Mouse (Mus musculus): Measurements from ENCODE around the gene Cbr1. TPM values are rescaled to one million over a fixed set of nuclear protein-coding genes. Genes with fewer than 3 reads are reported as not detected.

Gene Cbr1
- total and polyA plus RNA-seq, 3 experiments: 1.1 to 8.9 (median 1.7) TPM

DNA sequence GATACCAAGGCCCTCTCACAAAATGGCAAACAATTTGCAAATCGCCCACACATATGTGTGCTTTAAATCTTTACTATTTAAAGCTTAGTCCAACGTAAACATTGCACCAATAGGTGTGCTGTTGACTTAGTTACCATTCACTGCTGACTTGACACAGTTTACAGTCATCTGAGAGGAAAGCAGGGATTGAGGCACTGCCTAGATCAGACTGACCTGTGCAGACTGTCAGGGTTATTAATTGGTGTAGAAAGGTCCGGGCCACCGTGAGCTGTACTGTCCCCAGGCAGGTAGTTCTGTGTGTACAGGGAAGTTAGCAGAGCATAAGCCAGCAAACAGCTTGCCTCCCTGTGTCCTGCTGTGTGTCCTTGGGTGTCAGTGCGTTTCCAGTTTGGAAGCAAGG lies 30.1 kb upstream of the Cbr1 start:
- Histone ChIP-seq H3K9me3 (replicated peaks; ENCODE audit: low read length) (no peaks in the 10 kb centered on the region), H3K4me3 (replicated peaks in 1 of 3; ENCODE audit: low read depth in 2 of 3, low read length in 2 of 3, poor library complexity in 1 of 3) (no peak overlapping the region), H3K27me3 (replicated peaks) (no peaks in the 10 kb centered on the region), H3K79me2 (replicated peaks; ENCODE audit: control insufficient read depth, extremely low read depth, insufficient read depth, poor library complexity, severe bottlenecking) (no peaks in the 10 kb centered on the region), H3K9ac (ENCODE audit: insufficient read depth, low read depth) (no peak overlapping the region), H3K27ac (ENCODE audit: insufficient read depth, low read depth) (no peak overlapping the region), H3K4me2 (ENCODE audit: insufficient read depth, low read depth, poor library complexity, severe bottlenecking) (no peak overlapping the region), H3K36me3 (replicated peaks in 1 of 2; ENCODE audit: control insufficient read depth in 1 of 2, insufficient read depth in 1 of 2, low read length in 1 of 2) (peaks cover 0 to 3% of the 10 kb centered on the region in 2 experiments), H3K4me1 (ENCODE audit: control insufficient read depth in 1 of 2, insufficient read depth in 2 of 2) (peaks cover 21 to 25% of the 10 kb centered on the region in 2 experiments)
- no peak for DNase-seq (ENCODE audit: extremely low read depth)
- in situ Hi-C loops (cut with MboI; ENCODE audit: low pct_ligation_motif_present, low pct_unique_long_range_greater_than_20kb, low sequenced_read_pairs) (no loop called here), dilution Hi-C loops (cut with MboI; ENCODE audit: extremely low pct_ligation_motif_present, extremely low pct_unique_long_range_greater_than_20kb, low sequenced_read_pairs) (no loop called here)
- TF ChIP-seq ZC3H11A (IDR thresholded peaks at IDR 0.05; ENCODE audit: low read depth, low read length) (no peak), CTCF (conservative IDR thresholded peaks at IDR 0.05 in 1 of 2, IDR thresholded peaks at IDR 0.05 in 1 of 2; ENCODE audit: low read depth in 2 of 2, low read length in 2 of 2) (no peak)

DNA sequence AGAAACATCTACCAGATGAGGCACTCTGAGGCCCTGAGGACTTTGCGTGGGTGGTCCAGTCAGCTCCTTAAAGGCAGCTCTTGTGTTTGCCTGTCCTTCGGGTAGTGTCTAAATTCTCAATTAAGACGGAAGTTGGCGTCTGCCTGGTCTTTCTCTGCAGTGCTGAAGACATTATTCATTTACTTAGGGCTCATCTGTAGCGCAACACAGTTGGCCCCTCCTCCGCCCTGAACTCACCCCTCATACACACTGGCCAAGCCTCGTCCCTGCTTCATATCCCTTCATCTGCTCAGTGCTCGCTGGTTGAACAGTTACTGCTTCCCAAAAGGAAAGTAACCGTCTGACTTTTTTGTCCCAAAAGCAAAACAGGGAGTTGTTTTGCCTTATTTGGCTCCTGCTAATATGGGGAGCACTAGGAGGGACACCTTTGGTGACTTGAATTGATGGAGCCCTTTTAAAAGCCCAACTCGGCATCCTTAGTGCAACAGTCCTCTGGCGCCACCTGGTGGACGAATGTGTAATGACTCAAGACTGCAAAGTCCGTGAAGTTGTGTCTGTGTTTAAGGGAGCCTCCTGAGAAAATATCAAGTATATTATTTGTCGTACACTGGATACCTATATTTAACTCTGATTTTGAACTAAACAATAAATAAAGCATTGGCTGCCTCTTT lies 29.1 kb upstream of the Cbr1 start:
- dilution Hi-C loops (cut with MboI; ENCODE audit: extremely low pct_ligation_motif_present, extremely low pct_unique_long_range_greater_than_20kb, low sequenced_read_pairs): no loop called here
- H3K9ac ChIP-seq (ENCODE audit: insufficient read depth, low read depth): no peak overlapping the region
- TF ChIP-seq RAD21 (IDR thresholded peaks at IDR 0.05; ENCODE audit: low read depth, low read length) (peak; percentile 97), MYC (IDR thresholded peaks at IDR 0.05; ENCODE audit: low read depth, low read length) (no peak), E2F4 (IDR thresholded peaks at IDR 0.05; ENCODE audit: insufficient replicate concordance, low read depth, low read length) (no peak), CHD2 (IDR thresholded peaks at IDR 0.05; ENCODE audit: low read length) (no peak), CTCF (conservative IDR thresholded peaks at IDR 0.05 in 1 of 2, IDR thresholded peaks at IDR 0.05 in 1 of 2; ENCODE audit: low read depth in 2 of 2, low read length in 2 of 2) (peak; percentile 95 to 99), KAT2A (IDR thresholded peaks at IDR 0.05; ENCODE audit: insufficient replicate concordance, low read length) (no peak), MAFK (IDR thresholded peaks at IDR 0.05; ENCODE audit: insufficient replicate concordance, low read length) (peak; percentile 15; the same call in 1 of the 2 replicates), PAX5 (IDR thresholded peaks at IDR 0.05; ENCODE audit: low read length) (no peak), SMC3 (IDR thresholded peaks at IDR 0.05; ENCODE audit: low read depth, low read length) (peak; percentile 85)
- no peak overlapping the region for H3K27ac ChIP-seq (ENCODE audit: insufficient read depth, low read depth)
- no peaks in the 10 kb centered on the region for H3K79me2 ChIP-seq (replicated peaks; ENCODE audit: control insufficient read depth, extremely low read depth, insufficient read depth, poor library complexity, severe bottlenecking)
- in situ Hi-C loops (cut with MboI; ENCODE audit: low pct_ligation_motif_present, low pct_unique_long_range_greater_than_20kb, low sequenced_read_pairs): no loop called here
- H3K9me3 ChIP-seq (replicated peaks; ENCODE audit: low read length): no peaks in the 10 kb centered on the region
- H3K27me3 ChIP-seq (replicated peaks): no peaks in the 10 kb centered on the region
- H3K4me2 ChIP-seq (ENCODE audit: insufficient read depth, low read depth, poor library complexity, severe bottlenecking): no peak overlapping the region; the same call in 1 of the 2 replicates
- no peak overlapping the region for H3K4me3 ChIP-seq (replicated peaks in 1 of 3; ENCODE audit: low read depth in 2 of 3, low read length in 2 of 3, poor library complexity in 1 of 3)
- DNase-seq (ENCODE audit: extremely low read depth): peak; percentile 86
- H3K4me1 ChIP-seq (ENCODE audit: control insufficient read depth in 1 of 2, insufficient read depth in 2 of 2): peaks cover 25 to 28% of the 10 kb centered on the region in 2 experiments
- H3K36me3 ChIP-seq (replicated peaks in 1 of 2; ENCODE audit: control insufficient read depth in 1 of 2, insufficient read depth in 1 of 2, low read length in 1 of 2): peaks cover 0 to 6% of the 10 kb centered on the region in 2 experiments

DNA sequence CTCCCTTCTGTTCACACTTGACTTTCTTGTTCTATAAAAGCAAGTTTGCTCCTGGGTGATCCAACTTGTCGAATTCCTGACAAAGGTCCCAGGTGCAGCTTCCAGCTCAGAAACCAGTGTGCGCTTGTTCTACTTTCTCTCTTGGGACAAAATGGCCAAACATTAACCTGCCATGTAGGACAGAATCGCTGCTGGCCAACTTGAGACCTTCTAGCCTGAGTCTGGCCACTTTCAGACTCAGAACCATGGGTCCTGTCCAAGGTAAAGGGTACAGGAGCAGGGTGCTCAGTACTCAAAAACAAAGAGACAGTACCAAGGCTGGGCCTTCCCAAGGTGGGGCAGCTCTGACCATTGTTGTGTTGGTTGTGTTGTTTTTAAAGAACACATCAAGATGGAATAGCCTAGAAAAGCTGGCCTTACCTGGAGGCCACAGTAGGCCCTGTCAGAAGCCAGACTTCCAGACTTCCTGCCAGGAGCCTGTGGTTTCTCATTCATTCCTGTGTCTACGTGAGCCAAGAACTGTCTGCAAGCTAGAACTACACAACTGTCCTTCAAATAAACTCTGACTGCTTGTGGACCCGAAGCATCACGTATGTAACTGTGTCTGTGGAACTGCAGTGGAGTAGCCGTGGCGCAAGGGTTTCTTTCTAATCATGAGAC lies 27.2 kb upstream of the Cbr1 start:
- peaks cover 24 to 28% of the 10 kb centered on the region in 2 experiments for H3K4me1 ChIP-seq (ENCODE audit: control insufficient read depth in 1 of 2, insufficient read depth in 2 of 2)
- dilution Hi-C loops (cut with MboI; ENCODE audit: extremely low pct_ligation_motif_present, extremely low pct_unique_long_range_greater_than_20kb, low sequenced_read_pairs) (no loop called here), in situ Hi-C loops (cut with MboI; ENCODE audit: low pct_ligation_motif_present, low pct_unique_long_range_greater_than_20kb, low sequenced_read_pairs) (no loop called here)
- H3K36me3 ChIP-seq (replicated peaks in 1 of 2; ENCODE audit: control insufficient read depth in 1 of 2, insufficient read depth in 1 of 2, low read length in 1 of 2): peaks cover 0 to 8% of the 10 kb centered on the region in 2 experiments
- no peaks in the 10 kb centered on the region for H3K27me3 ChIP-seq (replicated peaks)
- H3K9ac ChIP-seq (ENCODE audit: insufficient read depth, low read depth): no peak overlapping the region
- H3K27ac ChIP-seq (ENCODE audit: insufficient read depth, low read depth): no peak overlapping the region
- no peak for DNase-seq (ENCODE audit: extremely low read depth)
- no peak overlapping the region for H3K4me3 ChIP-seq (replicated peaks in 1 of 3; ENCODE audit: low read depth in 2 of 3, low read length in 2 of 3, poor library complexity in 1 of 3)
- no peak overlapping the region for H3K4me2 ChIP-seq (ENCODE audit: insufficient read depth, low read depth, poor library complexity, severe bottlenecking)
- no peaks in the 10 kb centered on the region for H3K9me3 ChIP-seq (replicated peaks; ENCODE audit: low read length)
- H3K79me2 ChIP-seq (replicated peaks; ENCODE audit: control insufficient read depth, extremely low read depth, insufficient read depth, poor library complexity, severe bottlenecking): no peaks in the 10 kb centered on the region
- no peak for TF ChIP-seq E2F4 (IDR thresholded peaks at IDR 0.05; ENCODE audit: insufficient replicate concordance, low read depth, low read length)
- no peak for TF ChIP-seq NELFE (IDR thresholded peaks at IDR 0.05; ENCODE audit: low read depth, low read length)
- no peak for TF ChIP-seq RCOR1 (conservative IDR thresholded peaks at IDR 0.05; ENCODE audit: low read depth, low read length)
- no peak for TF ChIP-seq POLR2A (IDR thresholded peaks at IDR 0.05; ENCODE audit: low read depth, low read length)
- TF ChIP-seq MEF2A (IDR thresholded peaks at IDR 0.05; ENCODE audit: borderline replicate concordance, low read depth, low read length): no peak
- TF ChIP-seq USF1 (IDR thresholded peaks at IDR 0.05; ENCODE audit: low read depth, low read length): no peak
- no peak for TF ChIP-seq BHLHE40 (IDR thresholded peaks at IDR 0.05; ENCODE audit: low read depth, low read length)
- TF ChIP-seq MAFK (IDR thresholded peaks at IDR 0.05; ENCODE audit: insufficient replicate concordance, low read length): no peak
- TF ChIP-seq CHD2 (IDR thresholded peaks at IDR 0.05; ENCODE audit: low read length): no peak
- TF ChIP-seq USF2 (conservative IDR thresholded peaks at IDR 0.05; ENCODE audit: low read depth, low read length): no peak
- TF ChIP-seq HCFC1 (IDR thresholded peaks at IDR 0.05; ENCODE audit: low read depth, low read length): no peak
- no peak for TF ChIP-seq EP300 (IDR thresholded peaks at IDR 0.05; ENCODE audit: low read length)
- TF ChIP-seq MXI1 (IDR thresholded peaks at IDR 0.05; ENCODE audit: low read depth, low read length): no peak
- TF ChIP-seq POLR2AphosphoS2 (IDR thresholded peaks at IDR 0.05; ENCODE audit: low read depth, low read length): no peak
- no peak for TF ChIP-seq SMC3 (IDR thresholded peaks at IDR 0.05; ENCODE audit: low read depth, low read length)
- no peak for TF ChIP-seq ZMIZ1 (IDR thresholded peaks at IDR 0.05; ENCODE audit: low read depth, low read length)
- no peak for TF ChIP-seq MAZ (IDR thresholded peaks at IDR 0.05; ENCODE audit: low read depth, low read length)
- TF ChIP-seq CTCF (conservative IDR thresholded peaks at IDR 0.05 in 1 of 2, IDR thresholded peaks at IDR 0.05 in 1 of 2; ENCODE audit: low read depth in 2 of 2, low read length in 2 of 2): no peak
